Mouse (Mus musculus): ENCODE results near the gene Fem1b.

- TF ChIP-seq POLR2A (IDR thresholded peaks at IDR 0.05; ENCODE audit: insufficient read depth, low read depth, low read length) (no peak), CTCF (IDR thresholded peaks at IDR 0.05) (no peak)
Observed at GRCm38 (mm10) chr9:62781965-62782364, 29.8 kb downstream of the Fem1b start.

All from heart, adult 2 months (tissue).